In genomic region chr12:116202176-116202981, GRCm38 (mm10) we compare ENCODE assay signal across 8 mouse cellular contexts.
DNase-seq lines count a peak whose midpoint lies in the region; ATAC-seq and TF ChIP-seq lines count a peak whose summit lies in the region.

No protein-coding gene starts in this region.

- H3K36me3 ChIP-seq in hindbrain, embryonic 10.5 days = no peaks in the 10 kb centered on the region

- no peaks in the 10 kb centered on the region for H3K9me3 ChIP-seq in hindbrain, embryonic 10.5 days

- DNase-seq in Muller cell, postnatal 12 days (ENCODE audit: inconsistent ontology term) = peak; percentile 75
- peak; percentile 86 for DNase-seq in brain, embryonic 14.5 days (ENCODE audit: low read depth)
- peak; percentile 71 for DNase-seq in hindbrain, embryonic 10.5 days (ENCODE audit: low spot score)
- DNase-seq in layer of hippocampus, adult 9-10 months (ENCODE audit: low spot score) = peak; percentile 35
- DNase-seq in lung, postnatal 14 days = peak; percentile 72
- DNase-seq in retina, postnatal 1 day = peak; percentile 83
- DNase-seq in yolk sac, embryonic 10.5 days (ENCODE audit: low spot score) = peak; percentile 25

- H3K27ac ChIP-seq in hindbrain, embryonic 10.5 days = no peak overlapping the region; the same call in 1 of the 2 replicates

- H3K27me3 ChIP-seq in hindbrain, embryonic 10.5 days (ENCODE audit: insufficient read depth, poor library complexity, severe bottlenecking) = no peaks in the 10 kb centered on the region

- H3K4me3 ChIP-seq in hindbrain, embryonic 10.5 days = no peak overlapping the region

- TF ChIP-seq CTCF in brain, embryonic 14.5 days (IDR thresholded peaks at IDR 0.05; ENCODE audit: borderline replicate concordance, extremely low read depth, insufficient read depth, insufficient read length) = peak; percentile 97

- 35% methylated on average over 9 of the region's 9 CpGs for WGBS in hindbrain, embryonic 10.5 days

- H3K4me1 ChIP-seq in hindbrain, embryonic 10.5 days (replicated peaks) = 0 out of 2 replicates have a peak, but pooled peaks cover 3% of the 10 kb centered on the region

- ATAC-seq in erythroid progenitor cell, adult 5-6 weeks (replicated peaks; ENCODE audit: low FRiP score, poor library complexity, severe bottlenecking) = peak; percentile 70

- TF ChIP-seq POLR2A in brain, embryonic 14.5 days (IDR thresholded peaks at IDR 0.05; ENCODE audit: borderline replicate concordance, extremely low read depth, insufficient read depth, insufficient read length, poor library complexity, severe bottlenecking) = no peak

Comparison
In these comparisons a context has a peak if more than half of its experiments do, and no peak if none do; other contexts are left out.
1. DNase-seq: peak in every context shown above with its lines; median percentile 86 in brain, embryonic 14.5 days; 83 in retina, postnatal 1 day; 75 in Muller cell, postnatal 12 days; 72 in lung, postnatal 14 days; 71 in hindbrain, embryonic 10.5 days; 35 in layer of hippocampus, adult 9-10 months; 25 in yolk sac, embryonic 10.5 days.